Mouse (Mus musculus) layer of hippocampus, adult 18-20 months (tissue): ENCODE measurements at regions not wholly inside any gene's neighbourhood (a gene's known extent, or its start where the extent isn't known, plus 50 kb on each side); places are given as distances from the start of the nearest gene placed in this dataset.
A peak's percentile ranks its signal among the peaks of the same experiment; 100 is the strongest.

ENCODE experiments used
- DNase-seq, 2 experiments: peaks; one replicate each; pipeline ENCODE4 v3.0.0; 2022; ENCODE audit warnings: low spot score in 2 of 2

DNA sequence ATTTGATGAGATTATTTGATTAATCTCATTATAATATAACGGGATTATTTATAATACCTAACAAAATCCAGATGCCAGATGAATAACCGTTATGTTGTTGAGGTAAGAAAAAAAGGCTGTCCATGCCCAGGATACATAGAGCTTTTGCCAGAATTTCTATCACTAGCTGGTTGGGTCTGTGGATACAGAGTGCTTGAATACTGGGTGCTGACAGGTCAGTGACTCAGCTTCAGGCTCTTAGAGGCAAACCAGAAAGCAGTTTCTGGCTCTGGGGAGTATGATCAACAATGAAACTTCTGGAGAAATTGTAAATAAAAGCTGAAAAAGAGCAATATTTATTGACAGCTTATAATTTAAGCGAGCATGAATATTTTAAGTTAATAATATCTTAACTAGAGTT is 109.4 kb upstream of the Ankrd1 start:
- no peak for DNase-seq

DNA sequence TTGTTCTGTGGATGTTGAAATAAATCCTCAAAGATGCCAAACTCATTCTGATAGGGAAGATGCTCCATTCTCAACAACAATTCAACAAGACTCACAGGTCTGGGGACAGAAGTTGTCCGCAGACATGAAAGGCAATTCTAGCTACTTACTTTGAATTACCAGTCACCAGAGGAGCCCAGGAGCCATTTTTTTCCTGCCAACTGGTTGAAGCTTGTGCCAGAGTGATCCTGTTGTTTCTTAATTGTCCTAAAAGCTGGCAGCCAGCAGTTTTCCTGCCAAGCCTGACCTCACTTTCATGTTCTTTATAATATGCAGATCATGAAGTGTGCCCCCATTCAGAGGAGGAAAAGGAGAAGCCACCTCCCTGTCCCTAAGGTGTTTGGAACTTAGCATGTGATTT is 110.0 kb upstream of the Ankrd1 start:
- no peak for DNase-seq

DNA sequence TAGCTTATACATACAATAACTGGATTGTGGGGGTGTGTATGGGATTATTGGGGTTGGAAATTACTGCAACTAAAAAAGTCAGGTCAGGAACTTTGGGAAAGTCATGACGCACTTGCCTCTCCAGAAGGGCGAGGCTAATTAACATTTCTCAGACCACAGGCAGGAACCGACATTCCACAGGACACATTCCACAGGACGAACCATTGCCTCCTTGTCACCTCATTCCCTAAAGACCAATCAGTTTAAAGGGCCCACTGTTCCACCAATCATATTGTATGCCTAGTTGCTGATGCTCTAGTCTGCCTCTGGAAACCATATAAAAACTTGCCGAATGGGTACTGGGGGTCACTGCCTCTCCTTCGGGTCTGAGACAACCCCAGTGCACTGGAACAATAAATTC is 113.0 kb upstream of the Pcgf5 start:
- DNase-seq: no peak

DNA sequence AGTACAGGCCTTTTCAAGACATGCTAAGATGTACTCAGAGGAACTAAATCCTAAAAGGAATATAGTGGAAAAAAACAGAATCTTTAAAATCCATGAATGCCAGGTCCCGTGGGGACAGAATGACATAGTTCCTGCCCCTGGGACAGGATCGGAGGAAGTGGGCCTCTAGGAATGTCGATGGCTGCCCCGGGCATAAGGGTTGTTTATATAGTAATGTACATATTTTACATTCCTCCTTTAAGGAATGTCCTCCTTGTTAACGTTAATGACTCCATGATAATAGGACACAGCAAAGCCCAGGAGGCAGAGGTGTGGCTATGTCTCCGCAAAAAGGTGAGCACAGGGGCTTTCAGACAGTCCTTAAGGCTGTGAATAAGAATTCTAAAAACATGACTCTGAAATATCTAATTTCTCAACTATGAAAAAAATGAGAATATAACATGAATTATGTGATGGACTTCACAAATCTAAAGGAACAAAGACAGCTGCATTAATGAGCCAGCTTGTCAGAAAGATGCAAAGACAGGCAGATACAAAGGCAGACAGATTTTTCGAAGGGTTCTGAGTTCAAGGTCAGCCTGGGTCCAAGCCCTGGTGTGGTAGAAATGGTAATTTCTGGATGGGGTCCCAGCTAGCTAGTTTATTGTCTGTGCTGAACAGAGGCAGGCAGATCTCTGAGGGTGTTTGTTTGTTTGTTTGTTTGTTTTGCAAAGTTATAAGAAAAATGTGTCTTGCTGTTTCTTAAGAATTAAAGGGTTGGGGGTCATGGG is 111.3 kb upstream of the Pcgf5 start:
- DNase-seq: no peak

DNA sequence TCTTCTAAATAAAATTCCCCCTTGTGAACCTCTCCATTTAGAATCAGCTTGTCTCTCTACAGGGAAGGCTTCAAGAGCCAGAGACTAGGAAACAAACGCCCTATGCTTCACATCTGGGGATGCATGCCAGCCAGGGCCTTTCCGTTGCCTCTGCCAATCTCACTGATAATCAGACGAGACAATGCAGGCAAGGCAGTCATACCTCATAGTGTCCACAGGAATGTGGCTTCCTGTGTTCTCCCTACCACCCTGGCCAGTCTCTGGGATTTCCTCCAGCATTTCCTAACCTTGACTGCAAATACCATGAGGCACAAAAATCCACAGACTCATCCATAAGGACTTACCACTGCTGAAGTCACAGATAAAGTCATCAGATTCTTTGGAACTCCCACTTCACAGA is 110.4 kb upstream of the Pcgf5 start:
- DNase-seq: no peak

DNA sequence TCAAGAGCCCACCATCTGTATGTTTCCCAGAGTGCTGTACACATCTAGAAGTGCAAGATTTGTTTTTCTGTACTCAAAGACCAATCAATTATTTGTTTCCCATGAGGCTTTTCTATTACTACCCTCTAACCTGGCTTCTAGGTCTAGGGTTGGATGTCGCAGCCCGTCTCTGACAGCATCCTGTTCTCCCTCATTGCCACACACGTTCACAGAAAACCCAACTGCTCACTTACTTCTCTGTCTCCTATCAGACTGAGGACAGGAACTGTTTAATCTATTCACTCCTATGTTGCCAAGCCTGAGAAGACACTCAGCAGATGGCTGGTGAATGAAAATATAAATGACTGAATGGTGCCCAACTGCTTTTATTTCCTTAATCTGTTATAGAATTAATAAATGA is 109.6 kb upstream of the Pcgf5 start:
- DNase-seq: peak in 1 of 2 experiments; percentile 20

DNA sequence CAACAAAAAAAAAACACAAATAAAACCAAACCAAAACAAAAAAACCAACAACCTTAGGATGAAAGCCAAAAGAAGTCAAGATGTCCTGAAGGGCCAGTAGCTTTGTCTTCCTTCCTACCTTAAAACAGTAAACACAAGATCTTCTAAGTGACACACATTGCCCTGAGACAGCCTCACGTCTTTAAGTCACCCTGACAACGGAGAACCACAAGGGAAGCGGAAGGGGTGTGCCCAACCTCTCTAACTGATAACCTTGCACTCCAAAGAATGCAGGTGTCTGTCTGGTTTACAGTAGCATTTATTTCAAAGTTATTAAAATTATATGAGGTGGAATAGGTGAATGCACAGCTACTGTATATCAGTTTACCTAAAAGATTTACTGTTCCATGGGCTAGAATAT is 105.7 kb upstream of the Pcgf5 start:
- no peak for DNase-seq

DNA sequence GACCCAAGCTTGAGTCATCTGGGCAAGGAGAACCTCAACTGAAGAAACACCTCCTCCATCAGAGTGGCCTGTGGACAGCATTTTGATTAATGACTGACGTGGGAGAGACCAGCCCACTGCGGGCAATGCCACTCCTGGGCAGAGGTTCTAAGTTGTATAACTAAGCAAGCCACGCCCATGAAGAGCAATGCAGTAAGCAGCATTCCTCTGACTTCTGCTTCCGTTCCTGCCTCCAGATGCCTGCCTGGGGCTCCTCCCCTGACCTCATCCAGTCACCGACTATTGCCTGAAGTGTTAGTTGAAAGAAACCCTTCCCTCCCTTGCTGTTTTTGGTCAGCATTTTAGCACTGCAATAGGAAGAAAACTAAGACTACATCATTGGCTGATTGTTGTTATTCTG is 105.2 kb upstream of the Pcgf5 start:
- no peak for DNase-seq

DNA sequence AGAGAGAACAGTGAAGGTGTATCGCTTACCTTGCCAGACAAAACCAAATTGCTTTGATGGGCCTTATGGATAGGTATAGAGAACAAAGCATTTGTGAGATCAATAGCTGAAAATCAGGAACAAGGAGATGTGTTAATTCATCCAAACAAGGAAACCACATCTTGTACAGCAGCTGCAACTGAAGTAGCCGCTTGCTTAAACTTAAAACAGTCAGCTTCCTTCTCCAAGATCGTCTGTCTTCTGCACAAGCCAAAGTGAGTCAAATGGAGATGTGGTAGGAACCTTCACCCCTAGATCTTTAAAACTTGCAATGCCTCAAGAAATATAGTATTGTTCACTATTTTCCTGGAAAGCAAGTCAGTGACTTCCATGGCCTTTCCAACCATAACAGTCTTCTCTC is 95.6 kb upstream of the Pcgf5 start:
- no peak for DNase-seq

DNA sequence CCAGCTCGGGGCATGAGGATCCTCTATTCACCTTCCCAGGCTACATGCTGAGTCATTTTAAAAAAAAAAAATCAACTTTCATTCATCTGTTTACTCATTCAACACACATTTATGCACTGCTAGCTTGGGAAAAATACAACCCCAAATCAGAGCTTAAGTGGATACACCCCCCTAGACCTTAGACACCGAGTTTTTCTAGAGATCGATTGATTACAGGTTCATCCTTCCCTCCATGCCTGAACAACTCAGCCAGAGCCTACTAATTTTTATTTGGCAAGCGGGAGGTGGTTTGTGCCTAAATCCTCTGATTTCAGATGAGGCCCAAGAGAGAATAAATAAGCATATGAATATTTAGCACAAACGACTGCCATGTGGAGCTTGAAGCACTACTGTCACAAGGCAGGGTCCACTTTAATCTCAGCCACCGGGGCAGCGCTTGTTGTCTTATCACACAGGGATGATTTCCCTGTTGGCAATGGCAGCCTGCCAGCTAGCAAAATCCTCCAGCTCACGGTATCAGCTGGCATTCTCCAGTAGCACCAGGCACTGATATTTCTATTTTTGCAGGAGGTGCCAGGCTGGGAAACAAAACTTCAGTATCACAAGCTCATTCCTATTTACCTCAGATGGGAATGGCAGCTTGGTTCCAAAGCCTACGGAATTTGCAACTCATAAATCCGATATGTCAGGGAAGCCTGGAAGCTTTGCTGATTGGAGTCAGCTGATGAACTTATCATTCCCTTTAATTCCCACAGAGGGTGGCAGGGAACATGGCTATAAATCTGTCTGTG is 90.2 kb upstream of the Pcgf5 start:
- peak; percentile 43 to 77 for DNase-seq

DNA sequence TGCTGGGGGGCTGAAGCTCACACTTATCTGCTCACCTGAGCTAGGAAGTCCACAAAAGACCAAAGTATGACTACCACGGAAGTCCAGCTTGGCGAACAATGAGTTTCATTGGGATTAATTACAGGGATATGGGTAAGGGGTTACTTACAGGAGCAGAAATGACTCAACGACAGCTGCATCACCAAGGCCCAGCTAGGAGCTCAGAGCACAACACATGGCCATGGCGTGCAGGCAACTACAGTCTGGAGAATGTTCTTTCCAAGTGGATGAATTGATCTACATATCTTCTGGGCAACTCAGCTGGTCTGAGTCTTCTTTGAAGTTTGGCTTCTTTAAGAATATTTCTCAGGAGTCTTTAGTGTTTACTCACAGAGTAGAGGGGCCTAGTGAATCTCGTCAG is 86.3 kb upstream of the Pcgf5 start:
- DNase-seq: no peak

DNA sequence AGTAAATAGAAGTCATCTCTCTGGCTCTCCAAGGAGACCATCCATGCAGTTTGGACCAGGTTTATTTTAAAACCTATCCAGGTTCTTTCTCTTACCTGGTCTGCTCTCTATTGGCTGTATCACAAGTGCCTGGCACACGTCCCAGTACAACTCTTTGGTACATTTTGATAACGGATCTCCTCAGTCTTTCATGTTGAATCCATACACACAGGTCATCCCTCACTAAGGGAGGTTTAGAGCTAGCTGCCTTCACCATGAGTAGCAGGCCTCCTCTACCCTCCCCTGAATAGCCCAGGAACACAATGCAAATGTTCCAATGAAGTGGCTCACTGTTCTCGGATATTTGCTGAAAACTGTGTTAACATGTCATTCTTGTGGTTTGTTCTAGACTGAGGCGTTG is 84.2 kb upstream of the Pcgf5 start:
- no peak for DNase-seq

DNA sequence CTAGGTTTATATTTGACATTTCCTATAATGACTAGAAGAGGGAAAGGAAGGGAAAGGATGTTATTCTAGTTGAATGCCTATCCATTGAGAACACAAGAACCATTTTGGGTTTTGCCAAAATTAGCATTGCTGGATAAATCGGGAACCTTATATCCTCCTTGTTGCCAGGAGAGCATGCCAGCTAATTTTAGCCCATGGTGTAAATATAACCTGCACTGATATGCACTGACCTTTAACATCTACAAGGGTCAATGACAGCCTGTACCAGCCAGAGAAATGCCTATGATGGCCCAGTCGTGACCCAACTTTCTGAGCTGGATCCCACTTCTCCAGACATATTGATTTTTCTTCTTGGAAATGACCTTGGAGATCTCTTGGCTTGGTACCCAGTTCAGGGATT is 83.7 kb upstream of the Pcgf5 start:
- no peak for DNase-seq

DNA sequence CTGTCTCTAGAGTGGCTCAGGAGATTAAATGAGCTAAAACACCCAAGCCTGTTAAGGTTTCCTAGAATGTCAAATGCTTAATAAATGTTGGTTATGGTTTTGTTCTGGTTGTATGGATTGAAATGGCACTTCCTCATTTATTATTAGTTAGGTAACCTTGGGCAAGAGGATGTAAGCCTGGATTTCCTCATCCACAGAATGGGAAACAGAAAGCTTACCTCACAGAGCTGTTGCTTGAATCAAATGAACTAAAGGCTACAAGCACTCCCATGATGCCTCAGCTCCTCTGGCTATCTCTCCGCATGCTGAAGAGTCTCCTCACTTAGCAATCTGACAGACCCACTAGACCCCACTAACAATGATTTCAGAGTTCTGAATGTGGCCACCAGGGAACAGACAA is 82.8 kb upstream of the Pcgf5 start:
- DNase-seq: no peak

DNA sequence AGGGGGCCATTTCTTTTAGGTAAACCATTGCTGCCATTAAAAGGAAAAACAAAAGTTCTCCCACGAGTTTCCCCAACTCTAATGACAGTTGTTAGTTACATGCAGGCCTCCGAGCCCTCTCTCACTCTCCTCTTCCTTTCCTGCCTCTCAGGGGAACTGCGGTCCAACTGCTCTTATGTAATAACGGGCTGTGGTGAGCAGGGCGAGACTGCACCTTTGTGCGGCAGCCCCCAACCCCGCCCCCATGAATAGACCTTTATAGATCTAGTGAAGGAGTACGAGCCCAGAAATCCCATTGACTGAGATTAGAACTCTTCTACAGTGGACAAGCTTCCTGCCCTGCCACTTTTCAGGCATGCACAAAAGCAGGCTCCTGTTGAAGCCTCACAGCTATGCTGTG is 81.8 kb upstream of the Pcgf5 start:
- no peak for DNase-seq

DNA sequence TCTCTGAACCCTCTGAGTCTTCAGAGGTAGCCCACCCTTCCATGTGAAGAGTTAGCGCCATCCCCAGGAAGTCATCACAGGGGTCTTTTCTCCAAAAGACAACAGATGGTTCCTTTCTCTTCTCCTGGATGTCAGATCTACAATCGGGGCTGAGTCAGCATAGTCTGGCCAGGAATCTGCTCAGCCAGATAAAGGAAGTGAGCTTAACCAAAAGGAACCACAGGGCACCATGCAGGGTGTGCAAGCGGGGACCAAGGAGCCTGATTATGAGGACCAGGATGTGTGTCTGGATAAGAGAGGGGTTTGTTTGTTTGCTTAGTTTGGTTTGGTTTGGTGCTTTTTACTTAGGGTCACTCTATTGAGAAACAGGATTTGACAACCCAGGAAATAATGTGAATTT is 74.6 kb upstream of the Pcgf5 start:
- no peak for DNase-seq

DNA sequence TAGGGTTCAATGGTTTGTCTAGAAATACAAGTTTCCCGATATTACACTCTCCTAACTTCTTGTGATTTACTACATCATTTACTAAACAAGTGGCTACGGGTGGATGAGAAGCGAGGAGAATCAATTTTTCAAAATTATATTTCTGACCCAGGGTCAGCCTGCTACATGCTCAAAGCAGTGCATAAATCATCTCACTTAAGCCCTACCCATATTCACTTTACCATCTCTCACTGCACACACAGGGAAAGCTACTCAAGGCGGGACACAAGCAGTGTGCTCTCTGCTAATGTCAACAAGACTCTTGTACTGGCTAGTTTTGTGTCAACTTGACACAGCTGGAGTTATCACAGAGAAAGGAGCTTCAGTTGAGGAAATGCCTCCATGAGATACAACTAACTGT is 62.6 kb upstream of the Pcgf5 start:
- no peak for DNase-seq

DNA sequence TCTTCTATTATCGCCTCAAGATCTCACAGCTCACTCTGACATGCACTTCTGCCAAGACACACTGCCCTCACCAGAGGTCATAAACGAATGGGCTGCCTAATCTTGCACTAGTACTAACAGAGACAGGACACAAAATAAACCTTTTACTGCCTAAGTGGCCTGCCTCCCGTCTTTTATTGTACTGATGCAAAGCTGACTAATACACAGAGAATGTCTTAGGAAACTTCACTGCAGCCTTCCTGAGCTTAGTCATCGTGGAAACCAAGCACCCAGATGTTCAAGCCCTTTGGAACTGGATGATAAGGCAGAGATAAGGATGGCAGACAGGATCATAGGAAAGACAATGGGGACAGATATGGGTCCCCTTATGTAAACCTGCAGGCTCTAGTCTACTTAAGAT is 57.3 kb upstream of the Pcgf5 start:
- no peak for DNase-seq

DNA sequence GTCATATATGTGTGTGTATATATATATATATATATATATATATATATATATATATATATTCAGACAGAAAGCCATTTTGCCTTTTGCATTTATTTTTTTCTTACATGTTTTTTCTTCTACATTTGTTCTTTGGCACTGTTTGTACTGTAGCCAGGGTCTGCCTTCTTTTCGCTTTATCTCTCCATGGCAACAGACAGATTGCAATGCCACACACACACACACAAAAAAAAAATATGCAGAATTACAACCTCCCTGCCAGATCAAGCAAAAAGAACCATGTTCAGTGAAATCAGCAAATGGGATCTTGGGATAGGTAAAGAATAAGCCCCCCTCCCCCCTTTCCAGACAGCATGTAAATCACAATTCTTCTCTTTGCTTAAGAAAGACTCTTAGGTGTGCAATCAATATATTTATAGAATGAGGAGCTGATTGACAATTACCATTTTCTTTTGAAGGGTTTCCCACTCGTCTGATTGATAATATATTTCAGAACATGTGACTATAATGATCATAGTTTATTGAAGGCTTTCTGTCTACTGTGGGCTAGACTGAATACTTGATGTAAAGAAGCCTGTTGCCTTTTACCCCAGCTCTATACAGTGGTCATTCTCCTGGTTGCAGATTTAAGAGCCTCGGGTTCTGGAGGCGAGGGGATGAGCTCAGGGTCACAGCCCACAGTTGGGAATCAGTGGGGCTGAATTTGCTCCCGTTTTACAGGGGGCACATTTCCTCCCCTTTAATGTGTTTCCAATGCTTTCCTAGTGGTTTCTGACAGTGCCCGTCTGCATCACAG is 54.7 kb upstream of the Pcgf5 start:
- peak in 1 of 2 experiments; percentile 46 for DNase-seq
